Mouse (Mus musculus) mature B cell (primary cell): ENCODE measurements at regions not wholly inside any gene's neighbourhood (a gene's known extent, or its start where the extent isn't known, plus 50 kb on each side); places are given as distances from the start of the nearest gene placed in this dataset.
"Not testable (repeated sequence)": the region's sequence is repeated elsewhere in the genome, so short reads cannot be mapped to it uniquely, and the experiment has no call there.

ENCODE experiments used
- in situ Hi-C: fragments of 300-500 bp; cut with MboI; formaldehyde crosslinking; loops from 2 replicates; pipeline ENCODE4 v1.14.3; 2019

DNA sequence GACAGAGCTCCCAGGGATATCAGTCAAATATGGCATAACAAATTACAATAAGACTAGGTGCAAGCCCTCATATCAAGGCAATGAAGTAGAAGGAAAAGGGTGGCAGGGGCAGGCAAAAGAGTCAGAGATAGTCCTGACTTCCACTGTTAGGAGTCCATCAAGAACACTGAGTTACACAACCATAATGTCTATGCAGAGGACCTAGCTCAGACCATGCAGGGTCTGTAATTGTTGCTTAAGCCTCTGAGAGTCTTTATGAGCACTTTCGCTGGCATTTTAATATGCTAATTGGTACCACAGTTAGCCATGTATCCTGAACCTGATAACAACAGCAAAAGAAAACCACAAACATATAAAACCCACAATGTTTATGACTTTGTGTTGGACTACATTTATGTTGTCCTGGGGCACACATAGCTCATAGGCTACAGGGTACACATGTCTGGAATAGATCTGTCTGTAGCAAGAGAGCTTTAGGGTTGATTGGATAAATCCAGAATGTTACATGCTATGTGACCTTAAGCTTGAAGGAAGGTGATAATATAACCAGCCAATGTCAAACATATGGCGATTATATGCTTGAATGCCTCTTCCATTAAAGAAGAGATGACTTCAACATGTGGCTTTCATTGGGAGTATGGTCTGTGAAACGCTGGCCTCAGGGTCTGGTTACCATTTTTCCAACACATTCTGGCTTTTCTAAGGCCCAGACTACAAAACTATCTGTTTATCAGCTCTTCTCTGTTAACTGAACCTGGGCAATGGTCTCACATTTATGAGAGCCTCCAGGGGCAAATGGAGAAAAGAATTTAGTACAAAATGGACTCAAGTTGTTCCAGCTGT is 836.6 kb downstream of the Gm9195 start:
- in situ Hi-C loops: loop anchor here (25.0 kb wide), 1 partner anchor 868 kb away; no protein-coding TSS in a partner anchor

DNA sequence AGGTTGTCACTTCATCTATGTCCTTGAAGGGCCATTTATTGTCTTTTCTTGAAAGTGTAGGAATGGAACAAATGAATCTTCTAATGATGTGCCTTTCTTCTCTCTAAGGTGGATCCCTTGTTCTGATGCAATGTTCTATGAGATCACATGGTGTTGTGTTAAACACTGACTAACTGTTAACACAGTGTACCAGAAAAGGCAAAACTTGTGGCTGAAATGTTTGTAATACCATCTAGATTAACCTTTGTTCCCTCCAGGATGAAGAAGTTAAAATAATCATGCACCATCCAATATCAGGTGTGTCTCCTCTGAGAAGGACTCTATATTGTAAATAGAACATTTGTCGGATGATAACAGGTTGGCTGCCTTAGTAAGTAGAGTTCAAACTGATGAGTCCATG is 849.1 kb downstream of the Gm9195 start:
- in situ Hi-C loops: no loop called here

DNA sequence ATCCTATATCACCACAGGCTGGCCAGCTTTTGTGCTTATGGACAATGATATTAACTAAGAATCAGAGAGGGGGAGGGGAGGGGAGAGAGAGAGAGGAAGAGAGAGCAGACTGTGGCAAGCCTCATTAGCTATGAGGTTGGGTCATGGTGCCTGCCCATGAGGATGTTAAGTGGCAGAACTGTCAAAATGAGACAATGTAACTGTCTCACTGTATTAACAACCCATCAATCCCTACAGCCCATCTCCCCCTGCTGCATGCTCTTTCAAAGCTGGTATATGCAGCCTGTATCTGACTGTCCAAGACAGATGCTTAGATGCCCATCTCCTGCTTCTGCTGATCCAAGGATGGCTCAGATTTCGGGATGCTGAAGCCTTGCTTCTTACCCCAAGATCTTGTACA is 852.6 kb downstream of the Gm9195 start:
- in situ Hi-C loops: no loop called here

DNA sequence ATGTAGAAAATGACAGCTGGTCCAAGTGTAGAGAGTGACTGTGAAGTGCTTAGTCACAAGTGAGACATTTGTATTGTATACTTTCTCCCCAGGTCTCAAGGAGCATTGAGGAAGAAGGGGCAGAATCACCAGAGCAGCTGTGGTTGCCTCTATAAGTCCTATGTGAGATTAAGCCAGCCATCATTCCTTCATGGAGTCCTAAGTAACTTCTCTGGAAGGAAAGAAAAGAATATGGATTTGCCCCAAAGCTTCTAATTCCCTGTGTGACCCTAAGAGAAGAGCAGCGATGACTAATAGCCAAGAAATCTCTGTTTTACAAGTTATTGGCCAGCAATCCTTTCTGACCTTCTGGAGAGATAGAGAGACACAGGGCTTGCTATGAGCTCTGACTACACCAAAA is 856.5 kb downstream of the Gm9195 start:
- in situ Hi-C loops: no loop called here

DNA sequence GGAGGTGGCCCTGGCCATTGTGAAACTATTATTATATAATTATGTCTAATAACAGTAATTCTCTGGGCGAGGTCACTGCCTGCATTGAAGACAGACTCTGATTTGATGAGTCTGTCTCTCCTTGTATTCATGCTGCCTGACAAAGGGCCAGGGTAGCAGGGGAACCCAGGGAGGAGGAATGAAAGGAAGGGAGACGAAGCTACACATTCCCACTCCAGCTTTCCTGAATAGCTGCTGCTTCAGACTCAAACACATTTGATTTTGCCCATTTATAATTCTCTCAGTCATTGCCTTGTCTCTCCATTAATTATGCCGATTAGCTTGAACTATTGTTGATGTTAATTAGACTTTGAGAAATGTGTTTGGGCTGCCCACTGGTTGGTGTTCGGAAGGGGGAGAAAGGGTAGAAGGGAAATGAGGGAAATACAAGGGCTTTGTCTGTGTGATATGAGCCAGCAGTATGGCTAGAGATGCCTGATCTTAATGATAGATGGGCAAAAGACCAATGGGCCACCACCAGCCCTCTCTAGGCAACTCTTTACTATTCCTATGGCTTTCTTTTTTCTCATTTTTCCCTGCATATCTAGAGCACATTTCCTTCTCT is 881.8 kb downstream of the Gm9195 start:
- in situ Hi-C loops: no loop called here

DNA sequence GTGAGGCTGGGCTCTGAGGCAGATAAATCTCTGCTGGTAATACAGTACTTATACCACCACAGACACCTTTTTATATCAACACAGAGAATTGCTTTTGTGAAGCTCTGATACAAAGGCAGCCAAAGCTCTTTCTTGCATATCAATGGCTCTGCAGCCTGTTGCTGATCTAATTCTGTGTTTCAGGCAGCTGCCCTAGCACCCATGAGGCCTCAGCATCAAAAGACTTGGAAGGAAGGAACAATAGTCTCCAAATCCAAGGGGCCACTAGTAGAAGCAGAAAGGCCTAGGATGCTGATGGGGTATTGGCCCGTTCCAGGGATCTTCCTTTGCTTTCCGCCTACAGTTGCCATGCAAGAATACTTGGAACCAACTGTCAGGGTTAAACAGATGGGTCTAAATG is 887.9 kb downstream of the Gm9195 start:
- in situ Hi-C loops: no loop called here

DNA sequence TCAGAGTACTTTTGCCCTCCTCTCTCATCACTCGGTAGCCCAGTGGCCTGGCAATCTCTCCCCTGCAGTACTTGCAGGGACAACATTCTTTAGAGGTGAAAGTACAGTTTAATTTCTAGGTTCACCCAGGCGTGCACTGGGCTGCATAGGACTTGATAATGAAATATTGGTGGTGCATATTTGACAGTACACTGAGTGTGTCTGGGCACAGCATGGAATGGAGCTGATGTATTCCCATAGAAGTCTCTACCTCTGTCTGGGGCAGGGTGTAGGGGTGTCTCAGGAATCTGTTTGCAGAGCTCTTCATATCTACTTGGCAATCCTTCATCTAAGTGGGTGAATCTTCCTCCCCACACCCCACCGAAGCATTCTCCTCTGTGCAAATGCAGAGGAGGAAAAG is 893.8 kb downstream of the Gm9195 start:
- in situ Hi-C loops: no loop called here

DNA sequence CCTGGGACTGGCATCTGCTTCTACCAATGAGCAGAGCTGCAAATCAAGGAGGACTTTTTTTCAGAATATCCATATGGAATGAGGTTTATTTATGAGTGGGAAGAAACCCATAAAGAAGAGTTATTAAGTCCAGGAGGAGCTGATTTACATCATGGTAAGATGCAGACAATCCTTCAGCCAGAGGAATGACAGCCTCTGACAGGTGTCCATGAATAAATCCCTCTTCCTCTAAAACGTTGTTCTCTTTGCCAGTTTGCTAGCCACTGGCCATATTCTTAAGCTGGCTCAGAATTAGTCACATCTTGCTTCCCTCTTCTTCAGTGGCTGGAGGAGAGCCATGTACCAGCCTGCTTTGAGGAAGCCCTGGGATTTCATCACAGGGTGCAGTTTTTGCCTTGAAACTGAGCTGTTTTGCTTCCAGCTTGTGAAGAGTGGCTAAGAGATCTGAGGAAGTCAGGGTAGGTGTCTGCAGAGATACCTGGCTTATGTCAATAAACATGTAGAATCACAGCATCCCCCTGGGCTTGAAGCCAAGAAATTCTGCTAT is 902.9 kb downstream of the Gm9195 start:
- in situ Hi-C loops: no loop called here

DNA sequence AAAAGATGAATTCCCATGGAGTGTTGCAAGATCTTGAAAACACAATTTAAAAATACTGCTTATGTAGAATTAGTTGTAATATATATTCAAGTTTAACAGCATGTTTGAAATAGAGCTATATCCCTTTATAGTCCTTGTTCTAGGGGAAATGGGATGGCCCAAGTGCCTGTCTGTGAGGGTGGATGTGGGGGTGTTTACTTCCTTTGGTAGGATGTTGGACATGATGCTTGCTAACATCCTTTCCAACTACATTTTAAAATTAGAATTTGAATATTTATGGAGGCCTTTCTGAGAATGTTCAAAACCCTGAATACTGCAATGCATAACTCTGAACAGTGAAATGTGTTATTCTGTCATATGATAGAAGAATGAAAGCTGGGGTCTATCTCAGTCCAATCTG is 903.6 kb downstream of the Gm9195 start:
- in situ Hi-C loops: no loop called here

DNA sequence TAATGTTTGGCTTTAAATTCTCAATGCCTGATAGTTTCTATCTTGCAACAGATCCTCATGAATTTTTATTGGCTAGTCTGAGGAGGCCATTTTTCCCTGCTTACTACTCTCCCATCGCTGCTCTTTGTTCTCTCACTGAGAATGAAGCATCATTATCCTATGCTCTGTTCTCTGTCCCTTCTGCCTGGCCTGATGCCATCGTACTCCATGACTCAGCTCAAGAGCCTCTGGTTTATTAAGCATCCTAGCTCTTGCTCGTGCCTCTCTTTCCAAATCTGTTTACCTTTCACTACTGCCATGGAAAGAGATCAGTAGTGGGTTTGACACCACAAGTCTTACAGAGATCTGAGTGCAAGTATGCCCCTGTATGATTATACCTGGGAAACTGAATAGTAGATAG is 926.8 kb downstream of the Gm9195 start:
- in situ Hi-C loops: no loop called here

DNA sequence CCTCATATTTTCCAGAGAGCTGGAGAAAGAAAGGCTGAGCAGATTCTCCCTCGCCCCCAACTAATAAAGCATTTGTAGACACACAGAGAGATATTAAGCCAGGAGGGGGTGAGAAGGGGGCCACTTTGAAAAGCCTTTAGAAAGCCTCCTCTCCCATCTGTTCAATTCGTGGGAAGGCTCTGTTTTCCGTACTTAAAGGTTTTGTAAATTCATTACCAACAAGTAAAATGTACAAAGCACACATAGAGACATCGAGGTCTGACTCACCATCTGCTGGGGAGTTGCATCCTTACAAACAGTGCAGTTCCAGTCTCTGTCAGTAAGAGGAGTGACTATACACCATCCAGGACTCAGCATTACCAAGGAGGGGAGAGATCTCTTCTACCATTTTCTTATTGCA is 929.7 kb downstream of the Gm9195 start:
- in situ Hi-C loops: no loop called here

DNA sequence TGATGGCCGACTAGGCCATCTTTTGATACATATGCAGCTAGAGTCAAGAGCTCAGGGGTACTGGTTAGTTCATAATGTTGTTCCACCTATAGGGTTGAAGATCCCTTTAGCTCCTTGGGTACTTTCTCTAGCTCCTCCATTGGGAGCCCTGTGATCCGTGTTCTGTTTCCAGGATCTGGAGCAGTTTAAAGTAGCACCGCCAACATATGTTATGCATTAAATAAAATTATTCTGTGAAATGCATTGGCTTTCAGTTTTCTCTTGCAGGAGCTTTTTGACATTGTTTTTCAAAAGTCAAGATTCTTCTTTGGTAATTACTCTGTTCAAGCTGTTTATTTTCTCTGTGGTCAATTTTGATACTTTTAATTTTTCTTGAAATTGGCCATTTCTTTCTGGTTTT is 937.3 kb downstream of the Gm9195 start:
- in situ Hi-C loops: not testable (repeated sequence)

DNA sequence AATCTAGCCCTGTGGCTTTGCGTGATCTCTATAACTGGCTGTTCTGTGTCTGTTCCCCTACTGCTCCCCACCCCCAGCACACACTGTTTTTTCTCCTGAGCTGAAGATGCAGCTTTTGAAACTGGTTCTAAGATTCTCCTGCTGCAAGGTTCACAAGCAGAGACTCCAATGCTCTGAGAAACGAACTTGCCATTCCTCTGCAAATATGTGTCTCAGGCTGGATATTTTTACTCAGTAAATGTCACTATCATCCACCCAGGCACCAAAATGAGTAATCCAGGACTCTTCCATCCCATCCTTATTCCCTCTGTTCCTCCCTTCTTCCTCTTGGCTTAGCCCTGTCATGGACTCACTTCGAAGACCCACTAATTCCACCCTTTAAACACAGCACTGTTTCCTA is 943.9 kb upstream of the Fam160b2 start:
- in situ Hi-C loops: no loop called here

DNA sequence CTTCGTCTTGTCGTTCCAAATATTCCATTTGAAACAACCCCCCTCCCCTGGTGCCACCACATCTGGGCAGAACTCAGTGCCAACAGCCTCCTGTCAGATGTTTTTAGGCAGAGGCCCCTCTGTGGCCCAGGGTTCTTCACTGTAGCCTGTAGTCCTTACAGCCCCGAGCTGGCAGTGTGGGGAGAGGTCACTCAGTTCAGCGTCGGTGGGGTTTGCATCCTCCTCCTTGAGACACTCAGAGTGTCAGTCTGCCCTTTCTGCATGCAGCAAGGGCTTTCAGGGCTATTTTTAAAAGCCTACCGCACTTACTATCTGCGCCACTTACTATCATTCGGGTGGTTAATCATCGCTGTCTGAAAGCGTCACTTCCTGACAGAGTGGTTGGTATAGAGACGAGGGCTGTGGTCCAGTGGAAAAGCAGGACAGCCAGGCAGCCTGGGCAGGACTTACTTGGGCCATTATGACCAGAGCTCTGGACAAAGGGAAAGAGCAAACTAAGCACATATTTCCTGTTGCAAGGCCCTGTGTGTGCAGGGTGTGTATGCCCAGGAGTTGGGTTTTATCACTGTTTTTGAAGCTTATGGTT is 932.5 kb upstream of the Fam160b2 start:
- in situ Hi-C loops: no loop called here

DNA sequence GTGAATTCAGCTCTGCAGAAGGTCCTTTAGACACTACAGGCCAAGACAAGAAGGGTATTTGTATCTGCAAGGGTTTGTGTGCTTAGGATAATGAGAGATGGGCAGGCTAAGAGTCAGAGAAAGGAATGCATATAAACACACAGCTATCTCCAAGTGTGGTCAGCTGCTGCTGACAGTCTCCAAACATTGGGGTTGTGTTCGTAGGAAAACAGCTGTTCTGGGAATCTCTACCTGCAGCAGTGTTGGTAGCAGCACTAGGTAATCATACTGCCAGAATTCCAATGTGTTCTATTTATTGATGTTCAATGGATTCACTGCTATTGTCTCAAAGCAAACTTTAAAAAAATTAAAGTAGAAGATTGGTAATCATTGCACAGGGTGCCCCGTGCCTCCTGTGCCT is 931.7 kb upstream of the Fam160b2 start:
- in situ Hi-C loops: no loop called here

DNA sequence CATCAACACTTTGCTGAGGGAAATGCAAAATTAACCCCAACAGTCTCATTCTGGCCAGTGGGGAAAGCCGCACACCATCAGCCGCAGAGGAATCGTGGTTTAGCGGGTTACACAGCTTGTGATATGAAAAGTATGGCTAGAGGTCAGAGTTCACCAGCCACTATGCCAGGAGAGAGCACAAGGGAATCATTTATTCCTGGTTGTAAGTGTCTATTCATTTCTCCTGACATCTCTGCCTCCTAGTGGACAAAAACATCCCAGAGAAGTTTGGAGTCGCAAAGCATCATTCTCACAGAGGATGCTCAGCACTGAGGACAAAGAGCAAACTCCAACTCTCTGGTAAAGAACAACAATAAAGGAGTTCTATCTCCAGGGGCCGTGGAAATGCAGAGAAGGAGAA is 930.8 kb upstream of the Fam160b2 start:
- in situ Hi-C loops: no loop called here

DNA sequence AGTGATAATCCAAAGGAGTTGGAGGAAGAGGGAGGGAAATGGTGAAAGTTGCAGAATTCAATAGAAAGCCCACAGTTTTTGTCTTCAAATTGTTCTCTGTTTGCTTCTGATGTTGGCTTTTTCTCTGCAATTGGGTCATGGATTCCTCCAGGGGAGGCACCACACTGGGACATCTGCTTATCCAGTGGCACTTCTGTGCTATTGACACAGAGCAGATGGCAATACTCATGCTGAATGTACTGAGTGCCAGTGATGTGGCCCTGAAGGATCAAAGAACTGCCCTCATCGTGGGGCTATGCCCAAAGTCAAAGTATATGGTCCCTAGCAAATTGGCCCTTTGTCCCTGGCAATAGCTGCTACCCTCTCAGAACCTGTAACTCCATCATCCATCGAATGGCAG is 918.9 kb upstream of the Fam160b2 start:
- in situ Hi-C loops: no loop called here

DNA sequence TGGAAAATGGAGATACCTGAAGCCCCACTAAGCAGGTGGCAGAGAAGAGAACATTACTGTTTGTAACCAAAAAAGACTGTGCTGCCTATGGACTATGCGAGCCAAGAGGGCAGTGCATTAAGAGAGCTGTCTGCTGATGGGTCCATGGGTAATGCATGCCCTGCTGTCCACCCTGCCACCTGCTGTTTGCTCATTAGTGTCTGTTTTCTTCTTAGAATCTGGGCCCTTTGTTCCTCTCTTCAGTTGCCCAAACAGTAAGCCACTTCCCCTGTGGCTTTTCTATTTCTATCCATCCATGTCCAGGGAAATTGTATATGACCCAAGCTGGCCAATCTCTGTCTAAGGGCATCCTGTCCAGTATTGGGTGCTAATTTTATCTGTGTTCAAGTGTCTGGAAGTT is 901.2 kb upstream of the Fam160b2 start:
- in situ Hi-C loops: no loop called here

DNA sequence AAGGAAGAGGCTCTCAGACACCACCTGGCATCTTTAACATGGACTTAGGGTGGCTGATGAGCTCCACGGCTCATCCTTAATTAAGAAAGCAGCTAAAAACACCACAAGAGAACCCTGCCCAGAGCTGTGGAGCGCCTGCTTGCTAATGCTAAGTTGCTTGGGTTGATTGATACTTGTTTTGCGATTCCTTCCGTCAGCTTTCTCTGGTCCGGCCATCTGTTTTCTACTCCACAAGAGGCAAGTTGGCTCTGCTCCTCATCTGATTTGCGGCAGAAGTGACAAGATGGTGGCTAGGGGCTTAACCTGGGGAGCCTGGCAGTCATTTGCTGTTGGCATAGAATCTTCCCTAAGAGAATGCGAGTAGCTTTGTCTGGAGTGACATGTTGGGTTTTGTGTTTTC is 891.6 kb upstream of the Fam160b2 start:
- in situ Hi-C loops: no loop called here

DNA sequence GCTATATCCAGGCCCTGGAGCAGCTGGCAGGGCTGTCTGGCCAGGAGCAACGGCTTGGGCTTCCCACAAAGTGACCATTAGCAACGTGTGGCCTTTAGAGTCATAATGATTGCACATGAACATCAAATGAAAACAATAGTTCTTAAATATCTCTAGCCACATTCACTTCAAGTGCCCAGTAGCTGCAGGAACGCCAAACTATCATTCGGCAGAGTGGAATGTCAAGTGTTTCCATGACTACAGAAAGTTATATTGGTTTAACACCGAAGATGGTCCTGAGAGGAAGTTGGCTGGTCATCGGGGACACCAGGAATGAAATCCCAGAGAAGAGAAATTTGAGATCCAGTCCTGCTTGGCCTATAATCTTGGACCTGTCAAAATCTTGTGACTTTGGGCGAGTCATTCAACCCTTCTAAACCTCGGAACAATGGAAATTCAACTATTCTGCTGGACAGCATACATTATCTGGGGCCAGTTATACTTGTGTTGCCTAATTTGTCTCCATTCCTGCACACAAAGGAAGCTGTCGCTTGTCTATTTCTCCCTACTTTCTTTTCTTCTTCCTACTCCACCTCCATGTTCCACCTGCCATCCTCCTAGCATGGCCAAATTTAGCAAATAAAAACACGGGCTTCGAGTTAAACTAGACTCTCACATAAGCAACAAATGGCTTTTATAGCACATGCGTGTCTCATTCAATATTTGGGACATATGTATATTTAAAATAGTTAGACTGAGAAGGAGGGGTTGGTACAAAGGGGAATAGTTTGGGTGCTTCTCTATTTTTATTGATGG is 886.7 kb upstream of the Fam160b2 start:
- in situ Hi-C loops: no loop called here

DNA sequence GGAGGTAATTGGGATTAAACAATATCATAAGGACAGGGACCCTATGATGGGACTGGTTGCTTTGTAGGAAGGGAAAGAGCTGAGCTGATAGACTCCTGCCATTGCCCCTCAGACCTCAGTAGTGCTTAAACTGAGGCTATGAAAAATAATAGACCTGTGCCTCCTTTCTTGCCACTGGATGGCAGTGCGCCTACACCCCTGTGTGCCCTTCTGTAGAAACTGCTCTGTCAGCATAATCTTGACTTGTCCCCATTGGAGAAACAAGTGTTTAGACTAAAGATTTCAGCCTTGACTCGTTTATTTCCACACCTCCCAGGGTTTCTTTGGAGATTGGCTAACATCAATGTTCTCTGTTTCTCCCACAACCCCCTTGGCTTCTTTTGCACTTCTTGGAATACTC is 876.0 kb upstream of the Fam160b2 start:
- in situ Hi-C loops: no loop called here

DNA sequence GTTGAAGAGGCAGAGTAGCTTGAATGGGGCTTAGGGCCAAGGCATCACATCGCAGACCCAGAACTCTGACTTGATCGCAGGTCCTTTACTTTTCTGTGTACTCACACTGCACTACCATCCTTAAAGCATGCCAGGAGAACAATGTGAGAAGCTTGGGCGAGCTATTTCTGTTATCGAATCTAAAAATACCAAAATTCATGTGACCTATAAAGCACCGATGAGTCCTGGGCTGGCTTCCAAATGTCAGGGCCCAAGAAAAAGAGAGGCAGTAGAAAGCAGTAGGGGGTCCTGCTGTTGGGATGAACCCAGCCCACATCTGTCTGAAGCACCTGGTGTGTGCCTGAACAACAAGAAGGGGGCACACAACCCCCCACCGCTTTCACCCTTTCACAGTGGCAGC is 874.3 kb upstream of the Fam160b2 start:
- in situ Hi-C loops: no loop called here
